Mouse (Mus musculus) forebrain, embryonic 16.5 days (tissue): ENCODE measurements around the gene Ptgis. TPM values are rescaled to one million over a fixed set of nuclear protein-coding genes. Genes with fewer than 3 reads are reported as not detected.

ENCODE experiments used
- ATAC-seq: fragments of 200-750 bp; cut with Nextera tagmentation; 2 replicates; pipeline ENCODE4 v1.8.0; 2017; ENCODE audit warnings: mild to moderate bottlenecking, moderate library complexity
- H3K27ac ChIP-seq: fragments of 300-500 bp; sonication (generic); 2 replicates; pipeline ENCODE4 v1.5.1; 2014; ENCODE audit warnings: low read length, control low read depth
- H3K27me3 ChIP-seq: fragments of 300-500 bp; sonication (generic); replicated peaks from 2 replicates; pipeline ENCODE4 v1.6.1; 2014; ENCODE audit warnings: low read length; ENCODE audit not compliant: control insufficient read depth, insufficient read depth
- H3K36me3 ChIP-seq: fragments of 300-500 bp; sonication (generic); 2 replicates; pipeline ENCODE4 v1.6.1; 2014; ENCODE audit not compliant: control insufficient read depth, insufficient read depth
- H3K4me1 ChIP-seq: fragments of 300-500 bp; sonication (generic); replicated peaks from 2 replicates; pipeline ENCODE4 v1.6.1; 2014; ENCODE audit warnings: low read length; ENCODE audit not compliant: control insufficient read depth, insufficient read depth
- H3K4me2 ChIP-seq: fragments of 300-500 bp; sonication (generic); 2 replicates; pipeline ENCODE4 v1.6.1; 2014; ENCODE audit warnings: mild to moderate bottlenecking, low read length, control low read depth
- H3K4me3 ChIP-seq: fragments of 300-500 bp; sonication (generic); replicated peaks from 2 replicates; pipeline ENCODE4 v1.5.1; 2014; ENCODE audit warnings: mild to moderate bottlenecking, low read length, control low read depth
- H3K9ac ChIP-seq: fragments of 300-500 bp; sonication (generic); replicated peaks from 2 replicates; pipeline ENCODE4 v1.6.1; 2014; ENCODE audit warnings: low read depth, low read length, control low read depth
- H3K9me3 ChIP-seq: fragments of 300-500 bp; sonication (generic); 2 replicates; pipeline ENCODE4 v1.6.1; 2016; ENCODE audit warnings: low read length; ENCODE audit not compliant: control insufficient read depth
- WGBS: fragments of 180-500 bp; shearing (Covaris S2); extraction: QIAGEN DNeasy Blood & Tissue Kit; methylation state at CpG from one replicate; pipeline ENCODE4 v1.1.7; 2014; 5-methylcytosine and 5-hydroxymethylcytosine counted together
- polyA plus RNA-seq: library from polyadenylated mRNA; unstranded; fragments of >200 nt; fragmentation: Nextera tagmentation; extraction: Ambion mirVana; gene quantifications from 2 replicates; pipeline ENCODE4 v1.2.1, GENCODE M21; 2015

The Ptgis gene
- polyA plus RNA-seq, 1 experiment from 2014 or later = 3.1 TPM

DNA sequence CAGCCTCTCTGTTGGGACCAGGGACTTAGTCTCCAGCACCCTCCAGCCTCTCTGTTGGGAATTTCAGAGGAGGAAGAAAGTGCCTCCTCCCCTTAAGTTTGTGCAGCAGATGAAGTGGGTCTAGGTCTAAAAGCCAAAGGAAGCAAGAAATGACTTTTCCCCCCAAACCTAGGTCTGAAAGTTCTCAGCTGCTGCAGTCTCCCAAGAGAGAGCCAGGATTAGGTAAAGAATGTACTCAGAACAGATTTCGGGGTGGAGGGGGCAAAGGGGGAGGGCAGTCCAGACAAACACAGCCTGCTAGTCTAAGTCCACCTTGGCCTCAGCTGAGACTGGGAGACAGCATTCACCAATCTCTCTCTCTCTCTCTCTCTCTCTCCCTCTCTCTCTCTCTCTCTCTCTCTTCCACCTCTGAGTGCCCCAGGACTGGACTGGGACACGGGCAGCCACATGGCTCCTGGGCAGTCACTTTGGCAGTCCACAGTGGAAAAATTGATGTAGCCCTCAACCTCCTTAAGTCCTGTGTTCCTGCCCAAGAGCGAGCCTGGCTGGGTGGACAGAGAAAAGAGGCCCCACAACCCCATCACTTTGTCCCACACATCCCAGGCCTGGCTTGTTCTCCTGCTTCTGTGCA, 11.8 kb upstream of the Ptgis start:
- no peak overlapping the region for H3K4me3 ChIP-seq
- ATAC-seq = no peak
- H3K4me1 ChIP-seq = peaks cover 8% of the 10 kb centered on the region; the same call in 1 of the 2 replicates
- no peak overlapping the region for H3K4me2 ChIP-seq
- no peaks in the 10 kb centered on the region for H3K27me3 ChIP-seq
- H3K36me3 ChIP-seq = no peaks in the 10 kb centered on the region
- no peaks in the 10 kb centered on the region for H3K9me3 ChIP-seq
- H3K9ac ChIP-seq = no peak overlapping the region
- 45% methylated on average over 3 of the region's 3 CpGs for WGBS
- H3K27ac ChIP-seq = no peak overlapping the region

GRCm38 (mm10) chr2:167250736-167251337, 10.4 kb upstream of the Ptgis start:
- no peak overlapping the region for H3K4me2 ChIP-seq
- H3K27me3 ChIP-seq = no peaks in the 10 kb centered on the region
- H3K36me3 ChIP-seq = no peaks in the 10 kb centered on the region
- 24% methylated on average over 7 of the region's 7 CpGs for WGBS
- no peak overlapping the region for H3K27ac ChIP-seq
- H3K4me3 ChIP-seq = no peak overlapping the region
- no peak overlapping the region for H3K9ac ChIP-seq
- H3K9me3 ChIP-seq = no peaks in the 10 kb centered on the region
- ATAC-seq = no peak
- peaks cover 8% of the 10 kb centered on the region; the same call in 1 of the 2 replicates for H3K4me1 ChIP-seq

GRCm38 (mm10) chr2:167250003-167250735, 9.8 kb upstream of the Ptgis start:
- Histone ChIP-seq H3K9me3 (no peaks in the 10 kb centered on the region), H3K27ac (no peak overlapping the region), H3K9ac (no peak overlapping the region), H3K4me3 (no peak overlapping the region), H3K27me3 (no peaks in the 10 kb centered on the region), H3K4me1 (peaks cover 8% of the 10 kb centered on the region; the same call in 1 of the 2 replicates), H3K4me2 (no peak overlapping the region), H3K36me3 (no peaks in the 10 kb centered on the region)
- WGBS = 45% methylated on average over 10 of the region's 11 CpGs
- ATAC-seq = no peak

DNA sequence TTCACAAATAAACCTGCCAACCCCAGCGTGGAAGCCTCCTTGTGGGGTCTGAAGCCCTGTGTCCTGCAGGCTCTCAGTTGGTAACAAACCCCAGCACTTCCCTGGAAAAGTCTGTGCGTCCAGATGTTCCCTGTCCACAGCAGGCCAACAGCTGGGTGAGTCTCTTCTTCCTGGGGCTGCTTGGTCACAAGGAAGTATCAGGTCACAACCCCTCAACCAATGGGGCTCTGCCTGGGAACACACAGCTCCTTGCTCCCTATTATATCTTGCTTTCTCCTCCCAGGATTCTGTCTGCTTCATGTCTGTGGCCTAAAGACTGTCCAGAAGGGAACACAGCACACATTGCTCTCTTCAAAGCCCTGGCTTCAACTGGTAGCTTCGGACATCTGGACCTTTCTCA, 9.2 kb upstream of the Ptgis start:
- H3K9me3 ChIP-seq = peaks cover 4% of the 10 kb centered on the region; the same call in 1 of the 2 replicates
- no peak for ATAC-seq
- 71% methylated on average over 3 of the region's 3 CpGs for whole genome bisulfite sequencing
- H3K27ac ChIP-seq = no peak overlapping the region
- H3K4me2 ChIP-seq = no peak overlapping the region
- H3K27me3 ChIP-seq = no peaks in the 10 kb centered on the region
- no peaks in the 10 kb centered on the region for H3K36me3 ChIP-seq
- peaks cover 8% of the 10 kb centered on the region; the same call in 1 of the 2 replicates for H3K4me1 ChIP-seq
- no peak overlapping the region for H3K4me3 ChIP-seq
- H3K9ac ChIP-seq = no peak overlapping the region

GRCm38 (mm10) chr2:167247823-167248222, 7.4 kb upstream of the Ptgis start:
- no peak overlapping the region for H3K9ac ChIP-seq
- H3K4me1 ChIP-seq = peaks cover 8% of the 10 kb centered on the region; the same call in 1 of the 2 replicates

GRCm38 (mm10) chr2:167246704-167247103, 6.3 kb upstream of the Ptgis start:
- no peak for ATAC-seq
- Histone ChIP-seq H3K4me1 (peaks cover 5% of the 10 kb centered on the region; the same call in 1 of the 2 replicates), H3K4me3 (no peak overlapping the region), H3K36me3 (no peaks in the 10 kb centered on the region), H3K4me2 (no peak overlapping the region), H3K27ac (no peak overlapping the region), H3K9ac (no peak overlapping the region), H3K9me3 (peaks cover 4% of the 10 kb centered on the region; the same call in 1 of the 2 replicates), H3K27me3 (no peaks in the 10 kb centered on the region)
- 76% methylated on average over 7 of the region's 7 CpGs for WGBS

More at GRCm38 (mm10) chr2:167247823-167248222, 7.4 kb upstream of the Ptgis start:
- Histone ChIP-seq H3K4me2 (no peak overlapping the region), H3K36me3 (no peaks in the 10 kb centered on the region), H3K4me3 (no peak overlapping the region), H3K27ac (no peak overlapping the region), H3K9me3 (peaks cover 4% of the 10 kb centered on the region; the same call in 1 of the 2 replicates), H3K27me3 (no peaks in the 10 kb centered on the region)
- 38% methylated on average over 2 of the region's 2 CpGs for WGBS
- no peak for ATAC-seq

- no peak overlapping the region for H3K27ac ChIP-seq
- H3K4me3 ChIP-seq = no peak overlapping the region
- 76% methylated on average over 4 of the region's 4 CpGs for WGBS
- H3K4me1 ChIP-seq = peaks cover 6% of the 10 kb centered on the region
- peaks cover 4% of the 10 kb centered on the region; the same call in 1 of the 2 replicates for H3K9me3 ChIP-seq
- H3K9ac ChIP-seq = no peak overlapping the region
- no peak for ATAC-seq
- H3K4me2 ChIP-seq = no peak overlapping the region
- no peaks in the 10 kb centered on the region for H3K36me3 ChIP-seq
- no peaks in the 10 kb centered on the region; the same call in 1 of the 2 replicates for H3K27me3 ChIP-seq
Observed at GRCm38 (mm10) chr2:167244892-167245291, 4.5 kb upstream of the Ptgis start.

DNA sequence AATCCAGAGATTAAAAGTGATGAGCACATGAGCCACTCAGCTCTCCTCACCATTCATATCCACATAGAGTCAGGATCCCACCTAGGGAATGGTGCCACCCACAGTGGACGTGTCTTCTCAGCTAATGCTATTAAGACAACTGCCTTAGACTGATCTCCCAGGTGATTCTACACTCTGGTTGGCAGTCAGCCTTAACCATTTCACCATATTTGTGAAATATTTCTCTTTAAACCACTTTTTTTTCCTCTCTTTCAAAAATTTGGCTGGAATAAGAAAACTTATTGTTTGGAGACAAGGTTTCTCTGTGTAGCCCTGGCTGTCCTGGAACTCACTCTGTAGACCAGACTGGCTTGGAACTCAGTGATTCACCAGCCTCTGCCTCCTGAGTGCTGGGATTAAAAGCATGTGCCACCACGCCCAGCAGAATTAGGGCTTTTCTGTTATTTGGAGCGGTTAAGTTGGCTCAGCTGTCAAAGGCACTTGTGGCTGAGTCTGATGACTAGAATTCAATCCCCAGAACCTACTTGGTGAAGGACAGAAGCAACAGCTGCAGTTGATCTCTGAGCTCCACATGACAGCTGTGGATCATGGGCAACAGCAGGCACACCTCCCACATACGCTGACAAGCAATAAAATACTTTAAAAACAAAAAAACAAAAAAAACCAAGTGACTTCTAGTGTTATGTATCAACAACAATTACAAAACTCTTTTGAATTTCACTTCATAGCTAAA, 3.6 kb upstream of the Ptgis start:
- Histone ChIP-seq H3K9me3 (peaks cover 4% of the 10 kb centered on the region; the same call in 1 of the 2 replicates), H3K4me2 (no peak overlapping the region), H3K27ac (no peak overlapping the region), H3K36me3 (no peaks in the 10 kb centered on the region), H3K4me3 (no peak overlapping the region), H3K4me1 (peaks cover 8% of the 10 kb centered on the region), H3K27me3 (peaks cover 2% of the 10 kb centered on the region; the same call in 1 of the 2 replicates), H3K9ac (no peak overlapping the region)
- WGBS = 94% methylated on average over 4 of the region's 4 CpGs
- no peak for ATAC-seq

GRCm38 (mm10) chr2:167239262-167239661, 1.1 kb downstream of the Ptgis start:
- H3K27ac ChIP-seq = no peak overlapping the region
- no peaks in the 10 kb centered on the region for H3K9me3 ChIP-seq
- H3K4me3 ChIP-seq = no peak overlapping the region
- peaks cover 4% of the 10 kb centered on the region; the same call in 1 of the 2 replicates for H3K27me3 ChIP-seq
- H3K4me2 ChIP-seq = no peak overlapping the region
- no peak overlapping the region for H3K9ac ChIP-seq
- WGBS = 33% methylated on average over 12 of the region's 12 CpGs
- no peaks in the 10 kb centered on the region for H3K36me3 ChIP-seq
- H3K4me1 ChIP-seq = peaks cover 8% of the 10 kb centered on the region
- ATAC-seq = no peak
